Mouse (Mus musculus): ENCODE measurements around the gene Chid1.

GRCm38 (mm10) chr7:141540312-141541081 lies 840 bp upstream of the Chid1 start:
- TF ChIP-seq CTCF (IDR thresholded peaks at IDR 0.05; ENCODE audit: insufficient read depth, low read depth, low read length), result no peak
- TF ChIP-seq POLR2A (IDR thresholded peaks at IDR 0.05; ENCODE audit: insufficient read depth, low read depth, low read length), result no peak
